Mouse (Mus musculus) heart, adult 2 months (tissue): ENCODE results near the gene Aip.

Experiments
- CTCF ChIP-seq: fragments of 200-600 bp; IDR thresholded peaks from 2 replicates; pipeline ENCODE4 v1.8.1; 2022; ENCODE audit warnings: antibody characterized with exemption, mild to moderate bottlenecking, moderate library complexity
- EP300 ChIP-seq: fragments of 200-500 bp; IDR thresholded peaks from 2 replicates; pipeline ENCODE4 v1.6.1; 2011; ENCODE audit warnings: low read depth, low read length, control low read depth; ENCODE audit not compliant: insufficient read depth
- POLR2A ChIP-seq: fragments of 200-500 bp; IDR thresholded peaks from 2 replicates; pipeline ENCODE4 v1.6.1; 2011; ENCODE audit warnings: mild to moderate bottlenecking, low read depth, low read length, control low read depth; ENCODE audit not compliant: insufficient read depth

DNA sequence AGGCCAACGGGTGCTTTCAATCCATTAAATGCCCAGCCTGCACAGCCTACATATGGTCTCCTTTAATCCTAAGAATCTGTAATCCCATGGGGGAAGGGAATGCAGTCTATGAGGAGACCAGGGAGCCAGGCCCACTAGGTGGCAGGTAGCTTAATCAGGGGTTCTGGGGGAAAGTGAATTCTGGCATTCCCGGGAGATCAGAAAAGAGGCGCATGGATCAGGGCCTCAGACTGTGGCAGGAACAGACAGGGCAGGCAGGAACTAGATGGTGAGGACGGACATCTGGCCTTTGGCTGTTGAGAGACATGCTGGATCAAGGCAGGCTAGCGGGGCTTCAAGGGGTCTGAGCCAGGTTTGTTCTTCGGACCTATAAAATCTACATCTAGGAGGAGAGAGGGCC, 24.2 kb downstream of the Aip start:
- TF ChIP-seq POLR2A (no peak), CTCF (no peak), EP300 (no peak)
